Mouse (Mus musculus) brain, embryonic 14.5 days (tissue): ENCODE data around the gene Gm43518.

Experiments
- CTCF ChIP-seq: fragments of 200-500 bp; IDR thresholded peaks from 2 replicates; pipeline ENCODE4 v1.5.1; 2012; ENCODE audit warnings: inconsistent platforms, mild to moderate bottlenecking, moderate library complexity, borderline replicate concordance; ENCODE audit not compliant: insufficient read depth, insufficient read length; ENCODE audit errors: extremely low read depth
- POLR2A ChIP-seq: fragments of 200-500 bp; IDR thresholded peaks from 2 replicates; pipeline ENCODE4 v1.6.1; 2012; ENCODE audit warnings: mild to moderate bottlenecking, inconsistent platforms, borderline replicate concordance; ENCODE audit not compliant: poor library complexity, insufficient read depth, insufficient read length, severe bottlenecking; ENCODE audit errors: extremely low read depth

GRCm38 (mm10) chr5:123880778-123881177, 46.4 kb upstream of the Gm43518 start:
- TF ChIP-seq POLR2A: no peak
- no peak for TF ChIP-seq CTCF
